Mouse (Mus musculus): ENCODE results near the gene Dffa.

- TF ChIP-seq POLR2A (IDR thresholded peaks at IDR 0.05; ENCODE audit: borderline replicate concordance, extremely low read depth, insufficient read depth, insufficient read length, poor library complexity, severe bottlenecking) (no peak), CTCF (IDR thresholded peaks at IDR 0.05; ENCODE audit: borderline replicate concordance, extremely low read depth, insufficient read depth, insufficient read length) (no peak)
These were observed 22.2 kb downstream of the Dffa start for GRCm38 (mm10) chr4:149126115-149126509.
